Mouse (Mus musculus) heart, embryonic 12.5 days (tissue): ENCODE measurements around the gene Aatk. TPM values are rescaled to one million over a fixed set of nuclear protein-coding genes. Genes with fewer than 3 reads are reported as not detected.

Experiments used
- ATAC-seq: fragments of 200-750 bp; cut with Nextera tagmentation; 2 replicates; pipeline ENCODE4 v1.8.0; 2017; ENCODE audit warnings: moderate TSS enrichment, moderate library complexity; ENCODE audit not compliant: insufficient number of reproducible peaks, low FRiP score
- H3K27ac ChIP-seq: fragments of 300-500 bp; sonication (generic); 2 replicates; pipeline ENCODE4 v1.5.1; 2016; ENCODE audit warnings: mild to moderate bottlenecking, moderate library complexity; ENCODE audit not compliant: poor library complexity, severe bottlenecking
- H3K27me3 ChIP-seq: fragments of 300-500 bp; sonication (generic); replicated peaks from 2 replicates; pipeline ENCODE4 v1.6.1; 2016; ENCODE audit warnings: mild to moderate bottlenecking, moderate library complexity
- H3K36me3 ChIP-seq: fragments of 300-500 bp; sonication (generic); 2 replicates; pipeline ENCODE4 v1.6.1; 2016; ENCODE audit warnings: mild to moderate bottlenecking, moderate library complexity
- H3K4me1 ChIP-seq: fragments of 300-500 bp; sonication (generic); replicated peaks from 2 replicates; pipeline ENCODE4 v1.6.1; 2016; ENCODE audit warnings: mild to moderate bottlenecking
- H3K4me2 ChIP-seq: fragments of 300-500 bp; sonication (generic); 2 replicates; pipeline ENCODE4 v1.6.1; 2016; ENCODE audit warnings: mild to moderate bottlenecking, moderate library complexity
- H3K4me3 ChIP-seq: fragments of 300-500 bp; sonication (generic); 2 replicates; pipeline ENCODE4 v1.5.1; 2016; ENCODE audit warnings: mild to moderate bottlenecking
- H3K9ac ChIP-seq: fragments of 300-500 bp; sonication (generic); 2 replicates; pipeline ENCODE4 v1.6.1; 2016; ENCODE audit warnings: mild to moderate bottlenecking, moderate library complexity
- H3K9me3 ChIP-seq: fragments of 300-500 bp; sonication (generic); replicated peaks from 2 replicates; pipeline ENCODE4 v1.6.1; 2016; ENCODE audit warnings: mild to moderate bottlenecking, moderate library complexity
- WGBS: fragments of 180-500 bp; shearing (Covaris S2); methylation state at CpG from one replicate; pipeline ENCODE4 v1.1.7; 2016; 5-methylcytosine and 5-hydroxymethylcytosine counted together
- polyA plus RNA-seq: library from polyadenylated mRNA; unstranded; fragments of >200 nt; fragmentation: Nextera tagmentation; extraction: Ambion mirVana; gene quantifications from 2 replicates; pipeline ENCODE4 v1.2.1, GENCODE M21; 2016

Aatk gene
- polyA plus RNA-seq: 0.63 and 0.92 TPM in 2 replicates

- no peak for ATAC-seq
- H3K27ac ChIP-seq: no peak within 1 kb of the TSS
Observed at GRCm38 (mm10) chr11:120046553-120047191, at the start of gene Aatk. Gene Aatk, minus strand, starts transcription at chr11:120047167.

GRCm38 (mm10) chr11:120092817-120093591 is 46.0 kb upstream of the Aatk start:
- H3K4me3 ChIP-seq: no peak overlapping the region
- H3K9me3 ChIP-seq: no peaks in the 10 kb centered on the region
- no peaks in the 10 kb centered on the region for H3K27me3 ChIP-seq
- no peak for ATAC-seq
- H3K36me3 ChIP-seq: peaks cover 66% of the 10 kb centered on the region
- WGBS: 76% methylated on average over 23 of the region's 23 CpGs
- H3K27ac ChIP-seq: no peak overlapping the region
- H3K4me2 ChIP-seq: no peak overlapping the region
- H3K4me1 ChIP-seq: peaks cover 8% of the 10 kb centered on the region
- no peak overlapping the region for H3K9ac ChIP-seq

More at GRCm38 (mm10) chr11:120046553-120047191, at the start of gene Aatk:
- H3K4me1 ChIP-seq: peaks cover 36% of the 10 kb centered on the region
- H3K27me3 ChIP-seq: peaks cover 47% of the 10 kb centered on the region
- 2% methylated on average over 50 of the region's 63 CpGs for WGBS
- H3K9ac ChIP-seq: peak within 1 kb of the TSS; percentile 67
- no peaks in the 10 kb centered on the region for H3K9me3 ChIP-seq
- peak within 1 kb of the TSS; percentile 58 for H3K4me3 ChIP-seq
- no peaks in the 10 kb centered on the region for H3K36me3 ChIP-seq
- peak within 1 kb of the TSS; percentile 92 for H3K4me2 ChIP-seq

DNA sequence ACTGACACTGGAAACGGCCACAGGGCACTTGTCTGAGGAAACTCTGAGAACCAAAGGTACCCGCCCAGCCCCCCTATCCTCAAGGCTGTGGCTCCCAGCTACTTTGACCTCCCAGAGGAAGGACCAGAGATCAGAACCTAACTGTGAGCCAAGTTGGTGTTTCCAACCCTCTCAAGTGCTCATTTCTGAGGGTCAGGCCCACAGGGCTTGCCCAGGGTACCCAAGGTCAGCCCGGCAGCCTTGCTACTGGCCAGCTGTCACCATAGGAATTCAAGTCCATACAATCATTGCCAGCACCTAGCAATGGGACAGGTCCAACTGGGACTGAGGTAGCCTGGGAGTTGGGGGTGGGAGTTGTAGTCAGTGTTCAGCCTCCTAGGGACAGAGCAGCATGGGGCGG is 43.7 kb upstream of the Aatk start:
- WGBS: 84% methylated on average over 4 of the region's 4 CpGs
- Histone ChIP-seq H3K27ac (no peak overlapping the region), H3K36me3 (peaks cover 56% of the 10 kb centered on the region)

GRCm38 (mm10) chr11:120086702-120087152 is 39.8 kb upstream of the Aatk start, which contains the start of gene Cep131:
Gene Cep131, minus strand, starts transcription at chr11:120086827.
- no peaks in the 10 kb centered on the region for H3K27me3 ChIP-seq
- H3K4me1 ChIP-seq: peaks cover 27% of the 10 kb centered on the region
- H3K4me3 ChIP-seq: peak within 1 kb of the TSS; percentile 95
- H3K9me3 ChIP-seq: no peaks in the 10 kb centered on the region
- 0% methylated on average over 42 of the region's 42 CpGs for WGBS
- H3K36me3 ChIP-seq: peaks cover 32% of the 10 kb centered on the region
- peak within 1 kb of the TSS; percentile 87 for H3K4me2 ChIP-seq
- peak within 1 kb of the TSS; percentile 96 for H3K9ac ChIP-seq
- ATAC-seq: peak; percentile 99
- H3K27ac ChIP-seq: peak within 1 kb of the TSS; percentile 72

More for the DNA sequence above, 43.7 kb upstream of the Aatk start:
- Histone ChIP-seq H3K4me1 (peaks cover 10% of the 10 kb centered on the region), H3K27me3 (no peaks in the 10 kb centered on the region), H3K9ac (no peak overlapping the region), H3K4me2 (no peak overlapping the region), H3K9me3 (no peaks in the 10 kb centered on the region), H3K4me3 (no peak overlapping the region)
- ATAC-seq: no peak

DNA sequence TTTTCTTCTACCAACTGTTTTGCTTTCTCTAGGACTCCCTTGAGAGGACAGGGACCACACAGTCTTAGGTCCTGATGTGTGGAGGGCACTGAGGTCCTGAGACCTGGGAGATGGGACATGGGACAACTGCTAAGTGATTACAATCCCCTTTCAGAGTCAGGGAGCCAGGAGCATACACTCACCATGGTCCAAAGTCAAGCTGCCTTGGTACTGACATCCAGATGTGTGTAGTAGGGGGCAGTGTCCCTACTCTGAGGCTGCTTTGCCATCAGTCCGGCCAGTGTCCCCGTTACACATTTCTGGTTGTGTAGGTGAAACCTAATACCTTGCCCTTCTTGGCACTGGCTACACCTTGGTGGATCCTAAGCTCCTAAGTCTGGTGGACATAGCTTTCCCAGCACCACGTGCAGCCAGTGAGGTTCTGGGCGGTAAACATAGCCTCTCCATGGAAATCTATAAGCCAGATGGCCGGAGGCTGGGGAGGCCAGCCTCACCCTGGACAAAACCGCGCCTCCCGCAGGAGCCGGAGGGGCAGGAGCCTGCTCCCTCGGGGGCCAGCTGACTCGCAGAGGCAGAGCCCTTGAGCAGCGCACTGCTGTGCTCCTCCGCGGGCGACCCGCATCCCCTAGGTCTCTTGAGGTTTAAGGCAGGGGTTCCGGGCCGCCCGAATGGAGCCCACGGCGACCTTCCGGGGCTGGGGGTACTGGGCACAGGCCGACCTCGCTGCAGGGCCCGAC is 39.1 kb upstream of the Aatk start:
- WGBS: under 1% methylated on average over 25 of the region's 25 CpGs
- peak overlapping the region; percentile 95 for H3K4me3 ChIP-seq
- peak; percentile 38; the same call in 1 of the 2 replicates for ATAC-seq

DNA sequence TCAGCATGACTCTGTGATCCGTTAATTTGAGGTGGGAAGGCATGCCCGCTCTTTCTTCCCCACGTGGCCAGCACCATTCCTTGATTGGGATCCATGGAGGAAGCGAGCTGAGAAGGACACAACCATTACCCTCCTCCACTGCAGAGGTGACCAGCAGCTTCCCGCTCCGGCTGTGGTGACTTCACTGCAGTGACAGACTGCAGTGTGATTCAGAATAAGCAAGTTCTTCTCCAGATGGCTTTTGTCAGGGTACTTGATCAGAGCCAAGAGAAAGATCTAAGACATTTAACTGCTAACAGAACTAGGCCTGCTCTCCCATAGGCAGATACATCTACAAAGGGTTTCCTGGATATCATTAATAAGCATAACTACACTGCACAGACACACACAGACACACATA is 33.3 kb upstream of the Aatk start:
- H3K4me1 ChIP-seq: peaks cover 13% of the 10 kb centered on the region
- no peak overlapping the region for H3K4me2 ChIP-seq
- no peak overlapping the region for H3K9ac ChIP-seq
- WGBS: 84% methylated on average over 6 of the region's 6 CpGs
- no peak overlapping the region for H3K27ac ChIP-seq
- H3K4me3 ChIP-seq: no peak overlapping the region
- H3K27me3 ChIP-seq: no peaks in the 10 kb centered on the region
- H3K36me3 ChIP-seq: peaks cover 74% of the 10 kb centered on the region
- no peaks in the 10 kb centered on the region for H3K9me3 ChIP-seq
- no peak for ATAC-seq

More for the DNA sequence above, 39.1 kb upstream of the Aatk start:
- Histone ChIP-seq H3K27me3 (no peaks in the 10 kb centered on the region), H3K36me3 (peaks cover 30% of the 10 kb centered on the region), H3K27ac (peak overlapping the region; percentile 72), H3K4me1 (peaks cover 27% of the 10 kb centered on the region), H3K9me3 (no peaks in the 10 kb centered on the region), H3K9ac (peak overlapping the region; percentile 96), H3K4me2 (peak overlapping the region; percentile 87)

DNA sequence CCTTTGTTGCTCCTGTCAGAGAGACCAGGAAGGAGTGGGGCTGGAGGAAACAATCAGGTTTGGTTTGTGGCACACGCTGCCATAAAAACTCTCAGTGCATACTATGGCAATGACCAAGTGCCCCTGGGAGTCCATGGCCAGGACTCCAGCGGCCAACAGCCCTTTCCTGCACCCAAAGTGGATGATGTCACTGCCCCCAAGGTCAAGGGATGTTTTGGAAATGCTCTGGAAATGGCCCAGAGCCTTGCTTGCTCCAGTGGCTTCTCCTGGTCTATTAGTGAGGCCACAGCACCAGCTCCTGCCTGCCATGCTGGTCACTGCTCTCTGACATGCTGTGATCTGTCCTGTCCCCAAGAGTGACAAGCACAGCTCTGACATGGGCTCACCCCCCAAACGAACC is 29.2 kb upstream of the Aatk start:
- Histone ChIP-seq H3K9ac (no peak overlapping the region), H3K27ac (no peak overlapping the region), H3K4me1 (no peaks in the 10 kb centered on the region), H3K4me3 (no peak overlapping the region), H3K4me2 (no peak overlapping the region), H3K27me3 (no peaks in the 10 kb centered on the region), H3K36me3 (peaks cover 90% of the 10 kb centered on the region), H3K9me3 (no peaks in the 10 kb centered on the region)
- no peak for ATAC-seq
- WGBS: 70% methylated on average over 3 of the region's 3 CpGs

- Histone ChIP-seq H3K4me2 (no peak overlapping the region), H3K9me3 (no peaks in the 10 kb centered on the region), H3K4me3 (no peak overlapping the region), H3K27me3 (no peaks in the 10 kb centered on the region), H3K4me1 (0 out of 2 replicates have a peak, but pooled peaks cover 5% of the 10 kb centered on the region), H3K36me3 (peaks cover 86% of the 10 kb centered on the region), H3K9ac (no peak overlapping the region), H3K27ac (no peak overlapping the region)
- 83% methylated on average over 9 of the region's 9 CpGs for WGBS
- ATAC-seq: no peak
Observed at GRCm38 (mm10) chr11:120072986-120073647, 26.1 kb upstream of the Aatk start.

GRCm38 (mm10) chr11:120071731-120072320 is 24.9 kb upstream of the Aatk start:
- Histone ChIP-seq H3K4me1 (0 out of 2 replicates have a peak, but pooled peaks cover 5% of the 10 kb centered on the region), H3K27ac (no peak overlapping the region), H3K9me3 (no peaks in the 10 kb centered on the region), H3K4me2 (no peak overlapping the region), H3K27me3 (no peaks in the 10 kb centered on the region), H3K9ac (no peak overlapping the region), H3K4me3 (no peak overlapping the region), H3K36me3 (peaks cover 87% of the 10 kb centered on the region)
- ATAC-seq: no peak
- WGBS: 86% methylated on average over 7 of the region's 7 CpGs

- Histone ChIP-seq H3K9ac (no peak overlapping the region), H3K4me2 (no peak overlapping the region), H3K4me3 (no peak overlapping the region), H3K27me3 (no peaks in the 10 kb centered on the region), H3K27ac (no peak overlapping the region), H3K4me1 (0 out of 2 replicates have a peak, but pooled peaks cover 8% of the 10 kb centered on the region), H3K36me3 (peaks cover 85% of the 10 kb centered on the region), H3K9me3 (no peaks in the 10 kb centered on the region)
- ATAC-seq: no peak
- WGBS: 69% methylated on average over 12 of the region's 12 CpGs
Observed at GRCm38 (mm10) chr11:120071065-120071464, 24.1 kb upstream of the Aatk start.
